9 mouse cellular contexts compared by ENCODE assay signal in genomic region chr2:113234559-113234958, GRCm38 (mm10). TPM values are rescaled to one million over a fixed set of nuclear protein-coding genes. Genes with fewer than 3 reads are reported as not detected.
DNase-seq lines count a peak whose midpoint lies in the region; ATAC-seq and TF ChIP-seq lines count a peak whose summit lies in the region.
"Had no signal": no experiment of that assay in that cellular context is flagged by ENCODE, and none has a peak within 500 bp of the region (broad histone marks: within the 10 kb centered on the region; RNA-seq: fewer than 3 reads in every experiment).

No protein-coding gene starts in this region.

- H3K4me3 ChIP-seq in heart, adult 2 months: no peak overlapping the region
- no peak overlapping the region for H3K4me3 ChIP-seq in lung, postnatal 0 days (ENCODE audit: low read depth, low read length)

- DNase-seq in heart, adult 2 months: no peak
- DNase-seq in heart, adult 11 months: no peak
- peak; percentile 46 for DNase-seq in right cerebral cortex, adult 18-20 months
- DNase-seq in right cerebral cortex, postnatal 36 days (ENCODE audit: low spot score in 2 of 2): no peak
- DNase-seq in embryo, embryonic 11.5 days (ENCODE audit: low read depth, low spot score): peak; percentile 46
- peak; percentile 77 for DNase-seq in lung, postnatal 0 days (ENCODE audit: low spot score)
- no peak for DNase-seq in gastrocnemius, postnatal 4 days (ENCODE audit: low spot score in 2 of 2)
- DNase-seq in urinary bladder, adult 2 months (ENCODE audit: low spot score): no peak

- TF ChIP-seq POLR2A in heart, adult 2 months (IDR thresholded peaks at IDR 0.05; ENCODE audit: insufficient read depth, low read depth, low read length): no peak

- no peak overlapping the region for H3K27ac ChIP-seq in heart, adult 2 months
- no peak overlapping the region for H3K27ac ChIP-seq in lung, postnatal 0 days (ENCODE audit: low read length)

- peak; percentile 79 for TF ChIP-seq CTCF in heart, adult 2 months (IDR thresholded peaks at IDR 0.05)
- peak; percentile 76 for TF ChIP-seq CTCF in lung, postnatal 0 days (IDR thresholded peaks at IDR 0.05)

- H3K36me3 ChIP-seq in heart, adult 2 months (ENCODE audit: control insufficient read depth, insufficient read depth, low read length): no peaks in the 10 kb centered on the region
- H3K36me3 ChIP-seq in lung, postnatal 0 days (ENCODE audit: insufficient read depth, low read length): no peaks in the 10 kb centered on the region

- H3K79me2 ChIP-seq in heart, adult 2 months (replicated peaks; ENCODE audit: control insufficient read depth, insufficient read depth, low read length): no peaks in the 10 kb centered on the region

- intact Hi-C loops in heart, adult 2 months (cut with DNase I): loop anchor here (1.0 kb wide), 1 partner anchor 434 kb away; no protein-coding TSS in a partner anchor

- H3K9ac ChIP-seq in heart, adult 2 months (ENCODE audit: low read depth, low read length): no peak overlapping the region
- H3K9ac ChIP-seq in lung, postnatal 0 days (replicated peaks; ENCODE audit: low read depth): no peak overlapping the region

- no peaks in the 10 kb centered on the region for H3K9me3 ChIP-seq in lung, postnatal 0 days (ENCODE audit: low read length)

- no peak overlapping the region for H3K4me2 ChIP-seq in lung, postnatal 0 days (replicated peaks; ENCODE audit: low read depth, low read length)

- TF ChIP-seq EP300 in heart, adult 2 months (IDR thresholded peaks at IDR 0.05; ENCODE audit: insufficient read depth, low read depth, low read length): no peak
- no peak for TF ChIP-seq EP300 in lung, postnatal 0 days (IDR thresholded peaks at IDR 0.05)

- H3K27me3 ChIP-seq in heart, adult 2 months (ENCODE audit: control insufficient read depth, insufficient read depth, low read length): no peaks in the 10 kb centered on the region
- H3K27me3 ChIP-seq in lung, postnatal 0 days (replicated peaks; ENCODE audit: insufficient read depth, low read length): no peaks in the 10 kb centered on the region

- no peaks in the 10 kb centered on the region for H3K4me1 ChIP-seq in heart, adult 2 months (ENCODE audit: control insufficient read depth, insufficient read depth, low read length)
- H3K4me1 ChIP-seq in lung, postnatal 0 days (ENCODE audit: insufficient read depth, low read depth, low read length): no peaks in the 10 kb centered on the region

- WGBS in heart, adult 2 months: 17% methylated on average over 3 of the region's 3 CpGs
- WGBS in lung, postnatal 0 days: 21% methylated on average over 3 of the region's 3 CpGs

- ATAC-seq in lung, postnatal 0 days: no peak

RNA-seq across cellular contexts. Expression of gene Ryr3, which starts 17.7 kb away (rescaled TPM):
- 1 to 10 TPM in 1 of 2 experiments, under 1 TPM in 1; 0.93 to 1.1 TPM for total RNA-seq in heart, adult 2 months (2021)
- polyA plus RNA-seq in heart, adult 2 months (2012; rRNA removed): 1.00 and 1.5 TPM in 2 replicates
- 0.57 and 0.80 TPM in 2 replicates for polyA plus RNA-seq in lung, postnatal 0 days (2015; fragmentation: Nextera tagmentation; extraction: Ambion mirVana)
- 10 to 100 TPM; 59.0 to 73.2 TPM for total RNA-seq in gastrocnemius, postnatal 4 days (2021)
- polyA plus RNA-seq in urinary bladder, adult 2 months (2012; rRNA removed): 15.1 and 18.7 TPM in 2 replicates

RNA-seq across cellular contexts. Expression of gene Tmco5b, which starts 51.0 kb away (rescaled TPM):
- not detected for total RNA-seq in heart, adult 2 months (2021)
- polyA plus RNA-seq in heart, adult 2 months (2012; rRNA removed): not detected in 2 replicates
- polyA plus RNA-seq in lung, postnatal 0 days (2015; fragmentation: Nextera tagmentation; extraction: Ambion mirVana): not detected in 2 replicates
- total RNA-seq in gastrocnemius, postnatal 4 days (2021): not detected
- polyA plus RNA-seq in urinary bladder, adult 2 months (2012; rRNA removed): not detected in 2 replicates
- polyA plus RNA-seq: spleen, adult 2 months had no signal

Comparison
In these comparisons a context has a peak if more than half of its experiments do, and no peak if none do; other contexts are left out.
1. DNase-seq: peak in right cerebral cortex, adult 18-20 months (single experiment), embryo, embryonic 11.5 days (single experiment) and lung, postnatal 0 days (single experiment); none in heart, adult 2 months (0 of 2), heart, adult 11 months (single experiment), right cerebral cortex, postnatal 36 days (0 of 2), gastrocnemius, postnatal 4 days (0 of 2) and urinary bladder, adult 2 months (single experiment).